Mouse (Mus musculus): ENCODE data around the gene Acaca.
"Not testable (repeated sequence)": the region's sequence is repeated elsewhere in the genome, so short reads cannot be mapped to it uniquely, and the experiment has no call there.

Acaca gene

GRCm38 (mm10) chr11:84327086-84327485 lies 197.6 kb downstream of the Acaca start:
- no peak for DNase-seq (ENCODE audit: low read depth, low spot score)

DNA sequence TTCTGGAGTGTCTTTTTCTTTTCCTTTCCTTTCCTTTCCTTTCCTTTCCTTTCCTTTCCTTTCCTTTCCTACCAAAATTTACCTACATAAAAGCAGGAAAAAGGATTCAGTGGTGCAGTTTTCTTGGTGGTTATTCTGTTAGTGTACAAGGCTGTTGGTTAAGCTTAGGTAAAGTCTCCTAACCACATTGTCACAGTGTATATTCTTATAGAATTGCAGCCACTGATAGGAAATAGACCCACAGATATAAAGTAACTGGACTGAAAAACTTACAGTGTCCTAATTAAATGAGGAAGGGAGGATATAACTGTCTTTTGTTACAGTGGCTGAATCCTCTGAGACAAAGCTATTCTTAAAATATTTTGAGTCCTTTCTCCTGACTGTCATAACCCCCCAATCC lies 202.9 kb downstream of the Acaca start:
- DNase-seq (ENCODE audit: low read depth, low spot score), result no peak

- no peak for DNase-seq (ENCODE audit: low read depth, low spot score)
Measured at GRCm38 (mm10) chr11:84332860-84333259, 203.4 kb downstream of the Acaca start.

GRCm38 (mm10) chr11:84338273-84338672 lies 208.8 kb downstream of the Acaca start:
- DNase-seq (ENCODE audit: low read depth, low spot score), result not testable (repeated sequence)

DNA sequence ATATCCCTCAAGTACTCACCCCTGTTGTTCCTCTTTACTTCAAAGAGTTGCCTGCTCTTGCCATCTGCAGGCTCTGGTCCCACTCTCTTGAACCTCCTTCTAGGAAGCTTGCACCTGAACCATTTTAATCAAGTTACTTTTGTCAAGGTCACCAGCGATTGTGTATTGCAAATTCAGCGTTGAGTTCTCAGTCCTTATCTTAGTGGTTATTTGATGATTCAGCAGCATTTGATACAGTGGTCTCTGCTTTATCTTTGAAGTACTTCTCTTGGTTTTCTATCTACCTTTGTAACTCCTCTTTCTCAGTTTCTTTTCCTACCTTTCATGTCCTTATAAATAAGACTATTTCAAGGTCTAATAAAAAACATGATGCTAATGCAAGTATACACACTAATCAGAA lies 211.2 kb downstream of the Acaca start:
- DNase-seq (ENCODE audit: low read depth, low spot score), result no peak

DNA sequence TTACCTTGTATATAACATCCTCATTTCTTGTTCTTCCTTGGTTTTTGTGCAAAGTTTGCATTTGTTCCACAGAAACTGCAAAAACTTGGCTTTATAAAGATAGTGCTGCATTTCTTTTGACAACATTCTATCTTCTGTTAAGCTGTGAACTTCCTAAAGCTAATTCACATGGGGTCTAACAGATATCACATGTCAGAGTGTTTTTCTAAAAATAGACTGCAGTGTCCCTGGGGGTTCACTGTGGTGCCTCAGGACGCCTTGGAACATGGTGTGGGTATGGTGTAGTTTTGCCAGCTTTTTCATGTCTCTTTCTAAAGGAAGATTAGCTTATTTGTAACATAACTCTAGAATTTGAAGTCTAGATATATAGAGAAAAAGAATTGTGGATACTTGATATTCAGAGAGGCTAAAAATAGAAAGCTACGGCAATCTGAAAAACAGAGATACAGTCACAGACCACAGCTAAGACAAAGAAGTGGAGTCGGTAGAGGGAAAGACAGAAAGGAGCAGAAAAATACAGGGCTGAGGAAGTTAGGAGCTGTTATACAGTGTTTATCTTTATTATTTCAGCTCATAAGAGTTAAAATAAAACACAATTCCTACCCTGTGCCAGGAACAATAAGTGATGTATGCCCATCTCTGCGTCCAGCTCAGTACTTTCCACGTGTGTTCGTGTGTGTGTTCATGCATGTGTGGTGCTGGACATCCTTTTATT lies 215.2 kb downstream of the Acaca start:
- peak; percentile 9 for DNase-seq (ENCODE audit: low read depth, low spot score)

- DNase-seq (ENCODE audit: low read depth, low spot score), result no peak
Measured at GRCm38 (mm10) chr11:84347766-84348165, 218.3 kb downstream of the Acaca start.

DNA sequence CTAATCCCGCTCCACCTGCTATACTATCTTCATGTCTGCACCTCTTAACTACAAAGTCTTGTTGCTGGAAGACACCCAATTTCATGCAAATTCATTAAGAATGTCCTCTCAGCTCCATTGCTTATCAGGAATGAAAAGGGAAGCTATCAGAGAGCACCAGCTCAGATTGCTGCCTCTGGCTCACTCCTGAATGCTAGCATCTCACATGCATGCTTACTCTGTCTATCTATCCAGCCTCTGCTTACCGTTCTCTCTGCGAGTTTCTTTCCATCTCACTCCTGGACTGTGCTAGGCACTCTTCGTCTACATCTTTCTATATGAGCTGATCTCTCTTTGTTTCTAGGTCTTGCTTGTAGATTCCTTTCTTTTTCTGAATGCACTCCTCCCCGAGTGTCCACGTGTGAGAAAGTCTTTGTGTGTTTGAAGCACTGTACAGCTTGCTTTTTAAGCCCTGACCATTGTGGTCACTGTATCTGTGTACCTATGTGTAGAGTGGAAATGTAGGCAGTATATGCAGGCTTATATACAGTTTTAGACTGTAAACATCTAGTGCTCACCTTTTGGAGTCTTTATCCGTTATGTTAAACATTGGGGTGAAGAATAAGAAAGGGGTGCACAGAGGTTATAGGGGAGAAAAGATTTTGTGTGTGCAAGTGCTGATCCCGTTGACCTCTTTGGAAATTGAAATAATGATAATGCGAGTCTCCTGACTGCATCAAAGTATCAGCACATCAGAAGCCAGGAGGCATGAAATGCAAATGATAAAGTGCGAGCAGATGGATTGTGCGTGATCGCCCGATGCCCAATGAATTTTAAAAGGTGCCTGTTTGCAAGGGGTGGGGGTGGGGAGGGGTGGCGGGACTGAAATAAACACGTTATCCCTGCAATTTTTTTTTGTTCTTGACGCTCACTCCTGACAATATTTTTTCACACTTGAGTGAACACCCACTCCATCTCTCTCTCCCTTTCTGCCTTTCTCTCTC lies 219.7 kb downstream of the Acaca start:
- DNase-seq (ENCODE audit: low read depth, low spot score), result no peak

- no peak for DNase-seq (ENCODE audit: low read depth, low spot score)
Measured at GRCm38 (mm10) chr11:84351150-84351549, 221.7 kb downstream of the Acaca start.

GRCm38 (mm10) chr11:84353058-84353726 lies 223.7 kb downstream of the Acaca start:
- no peak for DNase-seq (ENCODE audit: low read depth, low spot score)

DNA sequence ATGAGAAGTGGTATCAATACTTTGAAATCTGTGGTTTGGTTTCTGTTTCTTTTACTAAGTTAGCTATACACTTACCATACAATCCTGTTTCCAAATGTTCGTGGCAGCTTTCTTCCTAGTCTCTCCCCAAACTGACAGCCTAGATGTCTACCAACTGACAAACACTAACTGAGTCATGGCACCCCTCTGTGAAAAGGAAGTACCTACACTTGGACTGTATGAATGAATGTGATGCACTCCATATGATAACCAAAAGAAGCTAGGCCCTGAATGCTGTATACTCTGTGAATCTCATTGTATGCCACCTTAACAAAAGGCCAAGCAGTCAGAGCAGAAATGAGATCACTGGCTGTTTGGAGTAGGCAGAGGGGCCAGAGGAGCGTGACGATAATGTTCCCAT lies 227.8 kb downstream of the Acaca start:
- no peak for DNase-seq (ENCODE audit: low read depth, low spot score)

DNA sequence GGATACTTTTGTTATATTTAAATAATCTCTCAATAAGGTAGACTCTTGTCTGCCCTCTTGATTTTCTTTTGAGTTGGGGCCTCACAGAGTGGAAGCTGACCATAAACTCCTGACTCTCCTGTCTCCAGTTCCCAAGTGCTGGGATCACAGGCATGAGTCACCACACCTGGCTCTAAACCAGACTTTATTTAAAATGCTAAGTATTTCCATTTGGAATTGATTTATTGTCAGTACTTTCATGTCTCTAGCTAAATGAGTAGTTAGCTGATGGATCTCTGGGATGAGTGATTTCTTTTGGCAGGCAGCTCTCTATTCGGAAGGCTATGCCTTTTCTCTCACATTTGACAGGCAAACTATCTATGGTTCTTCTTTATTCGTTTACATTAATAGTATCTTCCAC lies 228.3 kb downstream of the Acaca start:
- peak; percentile 55 for DNase-seq (ENCODE audit: low read depth, low spot score)

- DNase-seq (ENCODE audit: low read depth, low spot score), result no peak
Measured at GRCm38 (mm10) chr11:84361551-84361950, 232.1 kb downstream of the Acaca start.

- DNase-seq (ENCODE audit: low read depth, low spot score), result no peak
Measured at GRCm38 (mm10) chr11:84362633-84363243, 233.3 kb downstream of the Acaca start.

DNA sequence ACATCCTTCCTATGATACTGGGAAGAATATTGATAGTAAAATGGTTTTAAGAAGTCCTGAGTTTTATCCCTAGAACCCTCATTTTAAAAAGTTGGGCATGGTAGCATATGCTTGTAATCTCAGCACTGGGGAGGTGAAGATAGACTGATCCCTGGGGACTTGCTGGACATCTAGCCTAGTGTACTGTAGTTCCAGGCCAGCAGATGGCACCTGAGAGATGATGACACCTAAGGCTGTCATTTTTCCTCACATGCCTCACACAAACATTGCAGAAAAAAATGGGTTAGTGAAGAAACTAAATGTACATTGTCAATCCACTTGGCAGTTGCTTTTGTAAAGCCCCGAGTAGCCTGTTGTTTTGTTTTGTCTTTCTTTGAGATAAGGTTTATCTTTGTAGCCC lies 235.8 kb downstream of the Acaca start:
- DNase-seq (ENCODE audit: low read depth, low spot score), result peak; percentile 32

GRCm38 (mm10) chr11:84368902-84369301 lies 239.4 kb downstream of the Acaca start:
- DNase-seq (ENCODE audit: low read depth, low spot score), result no peak

GRCm38 (mm10) chr11:84373122-84373521 lies 243.7 kb downstream of the Acaca start:
- DNase-seq (ENCODE audit: low read depth, low spot score), result no peak

GRCm38 (mm10) chr11:84375951-84376496 lies 246.6 kb downstream of the Acaca start:
- DNase-seq (ENCODE audit: low read depth, low spot score), result no peak

DNA sequence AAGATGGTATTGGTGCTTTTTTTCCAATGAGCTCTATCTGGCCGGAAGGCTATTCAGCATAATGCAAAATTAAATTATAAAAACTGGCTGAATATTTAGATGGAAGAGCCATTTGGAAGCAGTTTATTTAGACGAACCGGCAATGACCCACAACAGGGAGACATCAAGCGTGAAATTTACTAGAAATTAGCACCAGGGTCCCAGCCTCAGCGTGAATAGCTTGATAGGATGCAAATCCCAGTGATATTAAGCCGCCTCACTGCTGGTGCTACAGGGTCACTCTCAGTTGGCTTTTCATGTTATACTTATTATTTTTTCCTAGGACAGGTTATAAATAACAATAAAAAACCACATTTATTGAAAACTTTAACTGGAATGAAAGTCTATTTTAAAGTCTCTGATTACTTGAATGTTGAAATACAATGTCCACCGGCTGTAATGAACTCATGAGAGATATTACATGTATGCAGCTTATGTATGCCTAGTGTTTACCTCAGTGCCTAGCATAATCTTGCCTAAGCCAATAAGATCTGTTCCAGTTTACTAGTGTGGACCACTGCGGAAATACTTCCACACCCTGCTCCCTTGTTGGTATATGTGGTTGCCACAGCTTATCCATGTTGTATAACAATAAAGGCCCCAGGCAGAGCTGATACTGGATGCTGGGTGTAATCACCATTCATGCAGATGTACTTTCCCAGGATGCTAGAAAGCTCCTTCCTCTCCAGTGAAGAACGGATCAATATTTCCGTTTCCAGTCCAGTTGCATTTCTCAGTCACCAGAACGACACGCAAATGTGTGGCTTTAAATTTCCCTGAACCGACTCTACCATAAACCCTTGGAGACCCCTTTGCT lies 247.3 kb downstream of the Acaca start:
- no peak for DNase-seq (ENCODE audit: low read depth, low spot score)

DNA sequence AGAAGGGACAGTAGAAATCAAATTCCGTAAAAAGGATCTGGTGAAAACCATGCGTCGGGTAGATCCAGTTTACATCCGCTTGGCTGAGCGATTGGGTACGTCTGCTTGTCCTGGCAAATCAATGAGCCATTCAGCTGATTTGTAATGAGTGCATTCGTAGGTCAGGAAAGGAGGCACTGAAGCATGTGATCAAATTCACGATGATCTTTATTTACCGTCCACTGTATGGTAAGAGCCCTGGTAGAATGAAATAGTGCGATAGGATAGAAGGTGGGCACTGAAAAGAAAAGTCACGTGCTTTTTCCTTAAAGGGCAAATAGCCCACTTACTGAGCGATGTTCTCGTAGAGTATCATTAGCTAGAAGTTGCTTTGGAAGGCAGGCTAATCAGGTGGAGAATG lies 253.0 kb downstream of the Acaca start:
- DNase-seq (ENCODE audit: low read depth, low spot score), result no peak
